In genomic region chr13:45530754-45531153, GRCm38 (mm10) we compare ENCODE assay signal across 8 mouse cellular contexts. TPM values are rescaled to one million over a fixed set of nuclear protein-coding genes. Genes with fewer than 3 reads are reported as not detected.
DNase-seq lines count a peak whose midpoint lies in the region; ATAC-seq and TF ChIP-seq lines count a peak whose summit lies in the region.
"Had no signal": no experiment of that assay in that cellular context is flagged by ENCODE, and none has a peak within 500 bp of the region (broad histone marks: within the 10 kb centered on the region; RNA-seq: fewer than 3 reads in every experiment).

No protein-coding gene starts in this region.

- peak overlapping the region; percentile 9 for H3K4me2 ChIP-seq in kidney, embryonic 15.5 days
- no peak overlapping the region for H3K4me2 ChIP-seq in intestine, embryonic 15.5 days (replicated peaks)
- H3K4me2 ChIP-seq: neural tube, embryonic 12.5 days had no signal

- no peak for TF ChIP-seq CTCF in kidney, adult 2 months (conservative IDR thresholded peaks at IDR 0.05; ENCODE audit: insufficient read depth, insufficient read length, low read depth, low read length)

- peaks cover 55% of the 10 kb centered on the region for H3K4me1 ChIP-seq in kidney, embryonic 15.5 days
- H3K4me1 ChIP-seq in intestine, embryonic 15.5 days (replicated peaks) = peaks cover 9% of the 10 kb centered on the region
- H3K4me1 ChIP-seq in kidney, adult 2 months (ENCODE audit: control insufficient read depth, insufficient read depth, low read length) = peaks cover 7% of the 10 kb centered on the region; the same call in 1 of the 2 replicates

- 19% methylated on average over 6 of the region's 6 CpGs for WGBS in kidney, embryonic 15.5 days
- WGBS in intestine, embryonic 15.5 days = 24% methylated on average over 6 of the region's 6 CpGs
- 48% methylated on average over 6 of the region's 6 CpGs for WGBS in kidney, adult 2 months

- peak; percentile 72 for ATAC-seq in kidney, embryonic 15.5 days (replicated peaks; ENCODE audit: low FRiP score)
- peak; percentile 61 for ATAC-seq in intestine, embryonic 15.5 days
- ATAC-seq in inflammation-experienced regulatory T-cells, adult 6 months = no peak

- peak overlapping the region; percentile 90 for H3K27ac ChIP-seq in kidney, embryonic 15.5 days
- H3K27ac ChIP-seq in intestine, embryonic 15.5 days = peak overlapping the region; percentile 64
- no peak overlapping the region for H3K27ac ChIP-seq in kidney, adult 2 months (ENCODE audit: insufficient read depth, low read depth, low read length)
- H3K27ac ChIP-seq: neural tube, embryonic 12.5 days had no signal

- no peak overlapping the region for H3K4me3 ChIP-seq in kidney, embryonic 15.5 days (replicated peaks)
- no peak overlapping the region for H3K4me3 ChIP-seq in intestine, embryonic 15.5 days (replicated peaks)
- H3K4me3 ChIP-seq in kidney, adult 2 months (ENCODE audit: insufficient read depth, low read depth, low read length) = no peak overlapping the region
- H3K4me3 ChIP-seq: neural tube, embryonic 12.5 days had no signal

- no peak for TF ChIP-seq POLR2A in kidney, adult 2 months (IDR thresholded peaks at IDR 0.05; ENCODE audit: low read depth, low read length)

- no peaks in the 10 kb centered on the region for H3K9me3 ChIP-seq in kidney, embryonic 15.5 days (replicated peaks)
- H3K9me3 ChIP-seq in intestine, embryonic 15.5 days = no peaks in the 10 kb centered on the region
- H3K9me3 ChIP-seq: neural tube, embryonic 12.5 days had no signal

- H3K36me3 ChIP-seq in kidney, embryonic 15.5 days = no peaks in the 10 kb centered on the region
- no peaks in the 10 kb centered on the region for H3K36me3 ChIP-seq in intestine, embryonic 15.5 days
- peaks cover 2% of the 10 kb centered on the region for H3K36me3 ChIP-seq in kidney, adult 2 months (ENCODE audit: control insufficient read depth, insufficient read depth, low read length)
- H3K36me3 ChIP-seq: neural tube, embryonic 12.5 days had no signal

- no peak for DNase-seq in kidney, postnatal 25 days
- peak; percentile 24 for DNase-seq in embryo, embryonic 9.5 days (ENCODE audit: extremely low spot score)
- peak; percentile 71 for DNase-seq in retina, postnatal 1 day
- no peak for DNase-seq in kidney, adult 2 months

- no peaks in the 10 kb centered on the region for H3K27me3 ChIP-seq in kidney, embryonic 15.5 days
- H3K27me3 ChIP-seq in intestine, embryonic 15.5 days (replicated peaks) = no peaks in the 10 kb centered on the region
- H3K27me3 ChIP-seq in kidney, adult 2 months (replicated peaks; ENCODE audit: control insufficient read depth, insufficient read depth, low read length) = no peaks in the 10 kb centered on the region
- H3K27me3 ChIP-seq: neural tube, embryonic 12.5 days had no signal

- H3K9ac ChIP-seq in kidney, embryonic 15.5 days = no peak overlapping the region
- no peak overlapping the region for H3K9ac ChIP-seq in intestine, embryonic 15.5 days
- H3K9ac ChIP-seq: neural tube, embryonic 12.5 days had no signal

RNA-seq across cellular contexts. Expression of gene Gmpr, which starts 23.5 kb away (rescaled TPM):
- polyA plus RNA-seq in kidney, embryonic 15.5 days (2015; fragmentation: Nextera tagmentation; extraction: Ambion mirVana) = 49.9 and 52.1 TPM in 2 replicates
- polyA plus RNA-seq in intestine, embryonic 15.5 days (2015; fragmentation: Nextera tagmentation; extraction: Ambion mirVana) = 26.9 and 28.7 TPM in 2 replicates
- under 1 TPM in 1 of 3 experiments, not detected in 2; 0.52 TPM for polyA plus RNA-seq in inflammation-experienced regulatory T-cells, adult 6 months (2017; shearing (Covaris generic))
- polyA plus RNA-seq in kidney, adult 2 months (2012; rRNA removed) = 128 and 131 TPM in 2 replicates

Comparison
In these comparisons a context has a peak if more than half of its experiments do, and no peak if none do; other contexts are left out.
1. DNase-seq: peak in embryo, embryonic 9.5 days (single experiment) and retina, postnatal 1 day (single experiment); none in kidney, postnatal 25 days (0 of 2) and kidney, adult 2 months (single experiment).
2. RNA of gene Gmpr, which starts 23.5 kb away (polyA plus RNA-seq): 128 to 131 TPM in kidney, adult 2 months, 49.9 to 52.1 TPM in kidney, embryonic 15.5 days and 26.9 to 28.7 TPM in intestine, embryonic 15.5 days; 0.52 TPM in inflammation-experienced regulatory T-cells, adult 6 months; every median in the first group is over 10 times any median in the second.